In genomic region chr13:23893269-23893593, GRCm38 (mm10) we compare ENCODE assay signal across 19 mouse cellular contexts. TPM values are rescaled to one million over a fixed set of nuclear protein-coding genes. Genes with fewer than 3 reads are reported as not detected.
A peak's percentile ranks its signal among the peaks of the same experiment; 100 is the strongest.
DNase-seq lines count a peak whose midpoint lies in the region; ATAC-seq lines count a peak whose summit lies in the region.
"Had no signal": no experiment of that assay in that cellular context is flagged by ENCODE, and none has a peak within 500 bp of the region (broad histone marks: within the 10 kb centered on the region; RNA-seq: fewer than 3 reads in every experiment).

No protein-coding gene starts in this region.

- no peaks in the 10 kb centered on the region for H3K27me3 ChIP-seq in embryonic facial prominence, embryonic 11.5 days (ENCODE audit: control insufficient read depth, insufficient read depth, low read length)
- no peaks in the 10 kb centered on the region for H3K27me3 ChIP-seq in embryonic facial prominence, embryonic 10.5 days (replicated peaks; ENCODE audit: low read depth, poor library complexity, severe bottlenecking)
- H3K27me3 ChIP-seq in embryonic facial prominence, embryonic 14.5 days (replicated peaks; ENCODE audit: control insufficient read depth, insufficient read depth, low read length), result no peaks in the 10 kb centered on the region
- H3K27me3 ChIP-seq in neural tube, embryonic 14.5 days (ENCODE audit: control insufficient read depth, insufficient read depth, low read length), result no peaks in the 10 kb centered on the region
- H3K27me3 ChIP-seq: intestine, embryonic 15.5 days; limb, embryonic 12.5 days had no signal

- H3K36me3 ChIP-seq in embryonic facial prominence, embryonic 11.5 days (replicated peaks; ENCODE audit: control insufficient read depth, insufficient read depth, low read depth, low read length), result no peaks in the 10 kb centered on the region
- H3K36me3 ChIP-seq in embryonic facial prominence, embryonic 10.5 days (replicated peaks), result no peaks in the 10 kb centered on the region
- H3K36me3 ChIP-seq in embryonic facial prominence, embryonic 14.5 days (ENCODE audit: control insufficient read depth, insufficient read depth, low read length), result no peaks in the 10 kb centered on the region
- no peaks in the 10 kb centered on the region for H3K36me3 ChIP-seq in neural tube, embryonic 14.5 days (ENCODE audit: control insufficient read depth, insufficient read depth, low read length)
- H3K36me3 ChIP-seq: intestine, embryonic 15.5 days; limb, embryonic 12.5 days had no signal

- H3K9ac ChIP-seq in embryonic facial prominence, embryonic 11.5 days (replicated peaks; ENCODE audit: low read length), result no peak overlapping the region
- no peak overlapping the region for H3K9ac ChIP-seq in embryonic facial prominence, embryonic 14.5 days (ENCODE audit: low read depth, low read length)
- no peak overlapping the region for H3K9ac ChIP-seq in neural tube, embryonic 14.5 days (replicated peaks; ENCODE audit: low read depth, low read length)
- H3K9ac ChIP-seq: intestine, embryonic 15.5 days; limb, embryonic 12.5 days; lung, embryonic 14.5 days had no signal

- no peak for DNase-seq in embryonic facial prominence, embryonic 11.5 days (ENCODE audit: low spot score)
- no peak for DNase-seq in embryonic facial prominence, embryonic 10.5 days (ENCODE audit: low spot score)
- DNase-seq in embryonic facial prominence, embryonic 14.5 days (ENCODE audit: low spot score), result peak; percentile 34
- DNase-seq in spleen, adult 18-20 months, result no peak
- no peak for DNase-seq in gastrocnemius, adult 8-10 months (ENCODE audit: low spot score in 2 of 2)
- no peak for DNase-seq in right cerebral cortex, adult 2 months (ENCODE audit: low spot score in 2 of 2)
- DNase-seq: adrenal gland, adult 8-10 months; gastrocnemius, postnatal 25 days; kidney, postnatal 10 days; lung, embryonic 14.5 days; thymus, postnatal 4 days had no signal

- H3K27ac ChIP-seq in embryonic facial prominence, embryonic 11.5 days (replicated peaks; ENCODE audit: low read depth, low read length), result no peak overlapping the region
- H3K27ac ChIP-seq in embryonic facial prominence, embryonic 10.5 days (replicated peaks), result no peak overlapping the region
- H3K27ac ChIP-seq in embryonic facial prominence, embryonic 14.5 days (replicated peaks; ENCODE audit: low read depth, low read length), result no peak overlapping the region
- H3K27ac ChIP-seq in neural tube, embryonic 14.5 days (ENCODE audit: low read depth, low read length), result no peak overlapping the region
- H3K27ac ChIP-seq: intestine, embryonic 15.5 days; limb, embryonic 12.5 days had no signal

- H3K4me3 ChIP-seq in embryonic facial prominence, embryonic 11.5 days (ENCODE audit: low read depth, low read length), result no peak overlapping the region
- no peak overlapping the region for H3K4me3 ChIP-seq in embryonic facial prominence, embryonic 10.5 days
- H3K4me3 ChIP-seq in embryonic facial prominence, embryonic 14.5 days (ENCODE audit: low read depth, low read length), result no peak overlapping the region
- H3K4me3 ChIP-seq in neural tube, embryonic 14.5 days (ENCODE audit: low read depth, low read length), result no peak overlapping the region
- H3K4me3 ChIP-seq: intestine, embryonic 15.5 days; limb, embryonic 12.5 days had no signal

- no peaks in the 10 kb centered on the region for H3K9me3 ChIP-seq in embryonic facial prominence, embryonic 11.5 days (replicated peaks; ENCODE audit: control insufficient read depth, low read length)
- no peaks in the 10 kb centered on the region for H3K9me3 ChIP-seq in embryonic facial prominence, embryonic 10.5 days
- no peaks in the 10 kb centered on the region for H3K9me3 ChIP-seq in embryonic facial prominence, embryonic 14.5 days (ENCODE audit: control insufficient read depth, low read length)
- no peaks in the 10 kb centered on the region for H3K9me3 ChIP-seq in neural tube, embryonic 14.5 days (ENCODE audit: control insufficient read depth, low read length)
- H3K9me3 ChIP-seq: intestine, embryonic 15.5 days; limb, embryonic 12.5 days had no signal

- H3K4me2 ChIP-seq in embryonic facial prominence, embryonic 11.5 days (ENCODE audit: low read depth, low read length), result no peak overlapping the region
- H3K4me2 ChIP-seq in embryonic facial prominence, embryonic 14.5 days (ENCODE audit: low read depth, low read length), result no peak overlapping the region
- H3K4me2 ChIP-seq in neural tube, embryonic 14.5 days (ENCODE audit: low read depth, low read length), result no peak overlapping the region
- H3K4me2 ChIP-seq: intestine, embryonic 15.5 days; limb, embryonic 12.5 days; lung, embryonic 14.5 days had no signal

- ATAC-seq in embryonic facial prominence, embryonic 11.5 days (replicated peaks; ENCODE audit: insufficient number of reproducible peaks, low FRiP score, low TSS enrichment, low read depth), result 0 out of 2 replicates have a peak, but pooled peaks have one; percentile 29
- no peak; the same call in 1 of the 2 replicates for ATAC-seq in embryonic facial prominence, embryonic 14.5 days (ENCODE audit: low read depth)
- peak; percentile 95 for ATAC-seq in megakaryocyte progenitor cell, adult 5-6 weeks (replicated peaks; ENCODE audit: poor library complexity)
- ATAC-seq in neural tube, embryonic 14.5 days (ENCODE audit: low read depth), result peak; percentile 61; the same call in 1 of the 2 replicates
- ATAC-seq: intestine, embryonic 15.5 days had no signal

- H3K4me1 ChIP-seq in embryonic facial prominence, embryonic 11.5 days (ENCODE audit: control insufficient read depth, insufficient read depth, low read length), result no peaks in the 10 kb centered on the region; the same call in 1 of the 2 replicates
- peaks cover 22% of the 10 kb centered on the region for H3K4me1 ChIP-seq in embryonic facial prominence, embryonic 10.5 days
- H3K4me1 ChIP-seq in embryonic facial prominence, embryonic 14.5 days (ENCODE audit: control insufficient read depth, insufficient read depth, low read length), result no peaks in the 10 kb centered on the region
- no peaks in the 10 kb centered on the region for H3K4me1 ChIP-seq in neural tube, embryonic 14.5 days (ENCODE audit: control insufficient read depth, insufficient read depth, low read length)
- H3K4me1 ChIP-seq: intestine, embryonic 15.5 days had no signal

- 54% methylated on average over 4 of the region's 4 CpGs for WGBS in embryonic facial prominence, embryonic 11.5 days
- 50% methylated on average over 4 of the region's 4 CpGs for WGBS in embryonic facial prominence, embryonic 10.5 days
- WGBS in embryonic facial prominence, embryonic 14.5 days, result 53% methylated on average over 4 of the region's 4 CpGs
- 19% methylated on average over 4 of the region's 4 CpGs for WGBS in neural tube, embryonic 14.5 days

RNA-seq across cellular contexts. Expression of gene Slc17a4, which starts 21.6 kb away (rescaled TPM):
- not detected in 2 replicates for polyA plus RNA-seq in embryonic facial prominence, embryonic 11.5 days (2014; fragmentation: Nextera tagmentation; extraction: Ambion mirVana)
- polyA plus RNA-seq in embryonic facial prominence, embryonic 10.5 days (2016; fragmentation: Nextera tagmentation; extraction: Ambion mirVana), result not detected in 2 replicates
- polyA plus RNA-seq in embryonic facial prominence, embryonic 14.5 days (2014; fragmentation: Nextera tagmentation; extraction: Ambion mirVana), result 0.10 TPM in 1 of 2 replicates, not detected in the other
- total RNA-seq in megakaryocyte progenitor cell, adult 5-6 weeks (2015), result not detected in 2 replicates
- 0.33 TPM in 1 of 2 replicates, not detected in the other for total RNA-seq in megakaryocyte progenitor cell, adult 5-6 weeks (2017)
- polyA plus RNA-seq in neural tube, embryonic 14.5 days (2014; fragmentation: Nextera tagmentation; extraction: Ambion mirVana), result 0.08 and 0.19 TPM in 2 replicates
- not detected for total RNA-seq in gastrocnemius, adult 8-10 months (2022)
- total RNA-seq: gastrocnemius, postnatal 25 days; layer of hippocampus, postnatal 14 days had no signal
- polyA plus RNA-seq: cortical plate, adult 2 months; heart, embryonic 14.5 days; limb, embryonic 12.5 days; lung, embryonic 14.5 days had no signal

RNA-seq across cellular contexts. Expression of gene Slc17a1, which starts 25.7 kb away (rescaled TPM):
- not detected in 2 replicates for polyA plus RNA-seq in embryonic facial prominence, embryonic 11.5 days (2014; fragmentation: Nextera tagmentation; extraction: Ambion mirVana)
- polyA plus RNA-seq in embryonic facial prominence, embryonic 10.5 days (2016; fragmentation: Nextera tagmentation; extraction: Ambion mirVana), result not detected in 2 replicates
- not detected in 2 replicates for polyA plus RNA-seq in embryonic facial prominence, embryonic 14.5 days (2014; fragmentation: Nextera tagmentation; extraction: Ambion mirVana)
- not detected in 2 replicates for total RNA-seq in megakaryocyte progenitor cell, adult 5-6 weeks (2015)
- total RNA-seq in megakaryocyte progenitor cell, adult 5-6 weeks (2017), result not detected in 2 replicates
- not detected in 2 replicates for polyA plus RNA-seq in neural tube, embryonic 14.5 days (2014; fragmentation: Nextera tagmentation; extraction: Ambion mirVana)
- not detected for total RNA-seq in gastrocnemius, adult 8-10 months (2022)
- total RNA-seq: adrenal gland, adult 8-10 months; gastrocnemius, postnatal 25 days; layer of hippocampus, postnatal 14 days had no signal
- polyA plus RNA-seq: cortical plate, adult 2 months; heart, embryonic 14.5 days; limb, embryonic 12.5 days; lung, embryonic 14.5 days; small intestine, adult 2 months had no signal

RNA-seq across cellular contexts. Expression of gene Hist1h2ba, which starts 40.7 kb away (rescaled TPM):
- polyA plus RNA-seq in embryonic facial prominence, embryonic 11.5 days (2014; fragmentation: Nextera tagmentation; extraction: Ambion mirVana), result not detected in 2 replicates
- not detected in 2 replicates for polyA plus RNA-seq in embryonic facial prominence, embryonic 10.5 days (2016; fragmentation: Nextera tagmentation; extraction: Ambion mirVana)
- polyA plus RNA-seq in embryonic facial prominence, embryonic 14.5 days (2014; fragmentation: Nextera tagmentation; extraction: Ambion mirVana), result not detected in 2 replicates
- total RNA-seq in megakaryocyte progenitor cell, adult 5-6 weeks (2015), result not detected in 2 replicates
- total RNA-seq in megakaryocyte progenitor cell, adult 5-6 weeks (2017), result not detected in 2 replicates
- polyA plus RNA-seq in neural tube, embryonic 14.5 days (2014; fragmentation: Nextera tagmentation; extraction: Ambion mirVana), result not detected in 2 replicates
- total RNA-seq in gastrocnemius, adult 8-10 months (2022), result not detected
- total RNA-seq: adrenal gland, adult 8-10 months; gastrocnemius, postnatal 25 days; layer of hippocampus, postnatal 14 days had no signal
- polyA plus RNA-seq: cortical plate, adult 2 months; heart, embryonic 14.5 days; intestine, embryonic 15.5 days; limb, embryonic 12.5 days; lung, embryonic 14.5 days; small intestine, adult 2 months had no signal

RNA-seq across cellular contexts. Expression of gene Hist1h2aa, which starts 41.0 kb away (rescaled TPM):
- polyA plus RNA-seq in embryonic facial prominence, embryonic 11.5 days (2014; fragmentation: Nextera tagmentation; extraction: Ambion mirVana), result not detected in 2 replicates
- polyA plus RNA-seq in embryonic facial prominence, embryonic 10.5 days (2016; fragmentation: Nextera tagmentation; extraction: Ambion mirVana), result not detected in 2 replicates
- polyA plus RNA-seq in embryonic facial prominence, embryonic 14.5 days (2014; fragmentation: Nextera tagmentation; extraction: Ambion mirVana), result not detected in 2 replicates
- total RNA-seq in megakaryocyte progenitor cell, adult 5-6 weeks (2015), result not detected in 2 replicates
- not detected in 2 replicates for total RNA-seq in megakaryocyte progenitor cell, adult 5-6 weeks (2017)
- not detected in 2 replicates for polyA plus RNA-seq in neural tube, embryonic 14.5 days (2014; fragmentation: Nextera tagmentation; extraction: Ambion mirVana)
- not detected for total RNA-seq in gastrocnemius, adult 8-10 months (2022)
- total RNA-seq: adrenal gland, adult 8-10 months; gastrocnemius, postnatal 25 days; layer of hippocampus, postnatal 14 days had no signal
- polyA plus RNA-seq: cortical plate, adult 2 months; heart, embryonic 14.5 days; intestine, embryonic 15.5 days; limb, embryonic 12.5 days; lung, embryonic 14.5 days; small intestine, adult 2 months had no signal

RNA-seq across cellular contexts. Expression of gene Slc17a3, which starts 54.0 kb away (rescaled TPM):
- polyA plus RNA-seq in embryonic facial prominence, embryonic 11.5 days (2014; fragmentation: Nextera tagmentation; extraction: Ambion mirVana), result not detected in 2 replicates
- polyA plus RNA-seq in embryonic facial prominence, embryonic 10.5 days (2016; fragmentation: Nextera tagmentation; extraction: Ambion mirVana), result not detected in 2 replicates
- polyA plus RNA-seq in embryonic facial prominence, embryonic 14.5 days (2014; fragmentation: Nextera tagmentation; extraction: Ambion mirVana), result 0.52 and 0.56 TPM in 2 replicates
- 0.39 TPM in 1 of 2 replicates, not detected in the other for total RNA-seq in megakaryocyte progenitor cell, adult 5-6 weeks (2015)
- 0.10 TPM in 1 of 2 replicates, not detected in the other for total RNA-seq in megakaryocyte progenitor cell, adult 5-6 weeks (2017)
- polyA plus RNA-seq in neural tube, embryonic 14.5 days (2014; fragmentation: Nextera tagmentation; extraction: Ambion mirVana), result not detected in 2 replicates
- not detected for total RNA-seq in gastrocnemius, adult 8-10 months (2022)
- total RNA-seq: gastrocnemius, postnatal 25 days; layer of hippocampus, postnatal 14 days had no signal
- polyA plus RNA-seq: cortical plate, adult 2 months; heart, embryonic 14.5 days; limb, embryonic 12.5 days; lung, embryonic 14.5 days; small intestine, adult 2 months had no signal
